ENCODE assay signal across 8 mouse cellular contexts in the genomic region with DNA sequence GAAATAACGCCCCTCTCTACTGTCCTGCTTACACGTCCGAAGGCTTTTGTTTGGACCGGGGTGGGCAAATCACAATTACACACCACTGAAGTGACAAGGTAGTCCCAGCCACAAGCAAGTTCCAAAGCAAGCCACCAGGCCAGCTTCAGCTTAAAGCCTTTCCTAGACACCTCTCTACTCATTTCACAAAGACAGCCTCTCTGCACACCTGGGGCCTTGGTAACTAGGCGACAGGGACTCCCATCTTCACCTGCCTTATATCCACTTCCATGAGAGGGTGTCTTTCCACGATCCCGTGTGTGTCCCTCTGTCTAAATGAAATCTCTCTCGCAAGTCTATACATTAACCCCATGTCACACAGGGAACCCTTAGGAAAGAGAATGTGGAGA.
DNase-seq lines count a peak whose midpoint lies in the region; ATAC-seq lines count a peak whose summit lies in the region.

No protein-coding gene starts in this region.

- H3K9me3 ChIP-seq in heart, embryonic 12.5 days (replicated peaks): no peaks in the 10 kb centered on the region
- H3K9me3 ChIP-seq in hindbrain, embryonic 10.5 days: no peaks in the 10 kb centered on the region
- H3K9me3 ChIP-seq in midbrain, embryonic 10.5 days (replicated peaks): no peaks in the 10 kb centered on the region

- H3K27me3 ChIP-seq in heart, embryonic 12.5 days (replicated peaks): no peaks in the 10 kb centered on the region
- H3K27me3 ChIP-seq in hindbrain, embryonic 10.5 days (ENCODE audit: insufficient read depth, poor library complexity, severe bottlenecking): no peaks in the 10 kb centered on the region
- no peaks in the 10 kb centered on the region for H3K27me3 ChIP-seq in midbrain, embryonic 10.5 days (ENCODE audit: low read depth, poor library complexity, severe bottlenecking)

- WGBS in heart, embryonic 12.5 days: 20% methylated on average over 8 of the region's 8 CpGs
- WGBS in hindbrain, embryonic 10.5 days: 12% methylated on average over 8 of the region's 8 CpGs
- 16% methylated on average over 8 of the region's 8 CpGs for WGBS in midbrain, embryonic 10.5 days

- no peaks in the 10 kb centered on the region for H3K36me3 ChIP-seq in heart, embryonic 12.5 days
- peaks cover 12% of the 10 kb centered on the region for H3K36me3 ChIP-seq in hindbrain, embryonic 10.5 days
- peaks cover 12% of the 10 kb centered on the region for H3K36me3 ChIP-seq in midbrain, embryonic 10.5 days

- peak overlapping the region; percentile 64 for H3K4me3 ChIP-seq in heart, embryonic 12.5 days
- H3K4me3 ChIP-seq in hindbrain, embryonic 10.5 days: peak overlapping the region; percentile 77
- H3K4me3 ChIP-seq in midbrain, embryonic 10.5 days: peak overlapping the region; percentile 83

- peak overlapping the region; percentile 59 for H3K27ac ChIP-seq in heart, embryonic 12.5 days (ENCODE audit: poor library complexity, severe bottlenecking)
- peak overlapping the region; percentile 97 for H3K27ac ChIP-seq in hindbrain, embryonic 10.5 days
- peak overlapping the region; percentile 96 for H3K27ac ChIP-seq in midbrain, embryonic 10.5 days (replicated peaks)

- peak overlapping the region; percentile 83 for H3K4me2 ChIP-seq in heart, embryonic 12.5 days

- intact Hi-C loops in left cerebral cortex, postnatal 25 days (cut with DNase I): no loop called here

- H3K9ac ChIP-seq in heart, embryonic 12.5 days: peak overlapping the region; percentile 78

- DNase-seq in heart, adult 18-20 months: no peak
- peak; percentile 41 for DNase-seq in ES-CJ7 (ENCODE audit: low read depth, low spot score)
- no peak for DNase-seq in hindbrain, embryonic 10.5 days (ENCODE audit: low spot score)
- DNase-seq in midbrain, embryonic 10.5 days (ENCODE audit: low spot score): no peak
- no peak for DNase-seq in layer of hippocampus, postnatal 14 days (ENCODE audit: low spot score in 2 of 2)
- no peak for DNase-seq in left cerebral cortex, postnatal 25 days (ENCODE audit: low spot score in 2 of 2)

- ATAC-seq in heart, embryonic 12.5 days (ENCODE audit: insufficient number of reproducible peaks, low FRiP score): no peak
- ATAC-seq in frontal cortex, adult (ENCODE audit: low TSS enrichment): no peak

- H3K4me1 ChIP-seq in heart, embryonic 12.5 days (replicated peaks): peaks cover 65% of the 10 kb centered on the region
- H3K4me1 ChIP-seq in hindbrain, embryonic 10.5 days (replicated peaks): peaks cover 38% of the 10 kb centered on the region
- H3K4me1 ChIP-seq in midbrain, embryonic 10.5 days: peaks cover 33% of the 10 kb centered on the region
